Mouse (Mus musculus) limb, embryonic 11.5 days (tissue): ENCODE results near the gene Tyrp1. TPM values are rescaled to one million over a fixed set of nuclear protein-coding genes. Genes with fewer than 3 reads are reported as not detected.

ENCODE experiments used
- ATAC-seq: fragments of 200-750 bp; cut with Nextera tagmentation; 2 replicates; pipeline ENCODE4 v1.8.0; 2017; ENCODE audit warnings: low read depth; ENCODE audit not compliant: insufficient number of reproducible peaks, low FRiP score, low TSS enrichment
- DNase-seq: peaks from one replicate; pipeline ENCODE4 v3.0.0-alpha.2; 2015; ENCODE audit warnings: low spot score
- H3K27ac ChIP-seq: fragments of 300-500 bp; sonication (generic); replicated peaks from 2 replicates; pipeline ENCODE4 v1.5.1; 2014; ENCODE audit warnings: low read depth, mild to moderate bottlenecking, low read length
- H3K27me3 ChIP-seq: fragments of 300-500 bp; sonication (generic); 2 replicates; pipeline ENCODE4 v1.6.1; 2014; ENCODE audit warnings: mild to moderate bottlenecking, low read length, mixed read lengths; ENCODE audit not compliant: control insufficient read depth, insufficient read depth
- H3K36me3 ChIP-seq: fragments of 300-500 bp; sonication (generic); 2 replicates; pipeline ENCODE4 v1.6.1; 2014; ENCODE audit warnings: mild to moderate bottlenecking, low read length, moderate library complexity, mixed read lengths; ENCODE audit not compliant: control insufficient read depth, insufficient read depth
- H3K4me1 ChIP-seq: fragments of 300-500 bp; sonication (generic); 2 replicates; pipeline ENCODE4 v1.6.1; 2014; ENCODE audit warnings: low read length, mixed read lengths; ENCODE audit not compliant: control insufficient read depth, insufficient read depth
- H3K4me2 ChIP-seq: fragments of 300-500 bp; sonication (generic); 2 replicates; pipeline ENCODE4 v1.6.1; 2014; ENCODE audit warnings: low read depth, mild to moderate bottlenecking, moderate library complexity; ENCODE audit not compliant: severe bottlenecking
- H3K4me3 ChIP-seq: fragments of 300-500 bp; sonication (generic); 2 replicates; pipeline ENCODE4 v1.5.1; 2014; ENCODE audit warnings: low read depth, low read length
- H3K9ac ChIP-seq: fragments of 300-500 bp; sonication (generic); 2 replicates; pipeline ENCODE4 v1.6.1; 2014; ENCODE audit warnings: mild to moderate bottlenecking, low read length
- H3K9me3 ChIP-seq: fragments of 300-500 bp; sonication (generic); 2 replicates; pipeline ENCODE4 v1.6.1; 2016; ENCODE audit warnings: low read length; ENCODE audit not compliant: control insufficient read depth
- WGBS: fragments of 180-500 bp; shearing (Covaris S2); extraction: QIAGEN DNeasy Blood & Tissue Kit; methylation state at CpG from one replicate; pipeline ENCODE4 v1.1.7; 2014; 5-methylcytosine and 5-hydroxymethylcytosine counted together
- polyA plus RNA-seq: library from polyadenylated mRNA; unstranded; fragments of >200 nt; fragmentation: Nextera tagmentation; extraction: Ambion mirVana; gene quantifications from 2 replicates; pipeline ENCODE4 v1.2.1, GENCODE M21; 2014

Tyrp1 gene
- 0.07 and 0.11 TPM in 2 replicates for polyA plus RNA-seq

DNA sequence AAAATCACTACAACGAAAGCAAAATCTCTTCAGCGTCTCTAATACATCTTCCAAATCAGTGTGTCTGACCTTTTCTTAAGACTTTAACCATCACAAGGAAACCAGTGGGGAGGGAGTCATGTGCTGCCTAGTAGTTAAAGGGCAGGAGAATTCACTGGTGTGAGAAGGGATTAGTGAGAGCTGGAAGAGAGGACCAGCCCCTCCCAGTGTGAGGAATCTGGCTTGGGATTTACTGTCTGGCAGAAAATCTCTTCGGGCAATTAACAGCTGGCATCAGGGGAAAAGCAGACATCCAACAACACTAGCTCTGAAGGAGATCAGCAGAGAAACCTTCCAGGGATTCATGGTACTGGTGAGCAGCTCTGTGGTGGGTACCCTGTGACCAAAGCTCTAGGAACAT, at the start of gene Tyrp1:
TSS of gene Tyrp1 (plus strand) at position 74 of the 400 bp plus-strand sequence.
- Histone ChIP-seq H3K4me3 (no peak within 1 kb of the TSS), H3K4me1 (no peaks in the 10 kb centered on the region), H3K27ac (no peak within 1 kb of the TSS), H3K4me2 (no peak within 1 kb of the TSS), H3K27me3 (no peaks in the 10 kb centered on the region), H3K36me3 (no peaks in the 10 kb centered on the region), H3K9me3 (no peaks in the 10 kb centered on the region), H3K9ac (no peak within 1 kb of the TSS)
- no peak for DNase-seq
- 57% methylated on average over 3 of the region's 3 CpGs for WGBS
- no peak for ATAC-seq

DNA sequence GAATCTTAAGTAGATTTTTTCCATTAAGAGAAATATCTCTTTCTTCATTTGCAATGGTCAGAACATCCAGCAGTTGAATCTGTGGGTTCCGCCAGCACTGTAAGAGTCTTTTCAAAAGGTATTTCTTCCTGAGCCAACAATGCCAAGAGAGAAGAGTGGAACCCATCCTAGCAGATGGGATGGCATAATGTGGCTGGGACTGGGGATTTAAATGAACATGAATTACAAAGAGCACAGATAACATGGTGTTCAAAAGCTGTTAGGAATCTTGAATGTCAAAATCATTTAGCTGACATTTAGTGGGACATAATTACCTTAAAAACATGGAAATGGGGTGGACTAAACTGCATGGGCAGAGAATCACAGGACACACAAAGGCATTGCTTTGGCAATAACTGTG, 45.6 kb upstream of the Tyrp1 start:
- 84% methylated on average over 1 of the region's 1 CpGs for WGBS
- no peak for ATAC-seq
- no peaks in the 10 kb centered on the region for H3K9me3 ChIP-seq

DNA sequence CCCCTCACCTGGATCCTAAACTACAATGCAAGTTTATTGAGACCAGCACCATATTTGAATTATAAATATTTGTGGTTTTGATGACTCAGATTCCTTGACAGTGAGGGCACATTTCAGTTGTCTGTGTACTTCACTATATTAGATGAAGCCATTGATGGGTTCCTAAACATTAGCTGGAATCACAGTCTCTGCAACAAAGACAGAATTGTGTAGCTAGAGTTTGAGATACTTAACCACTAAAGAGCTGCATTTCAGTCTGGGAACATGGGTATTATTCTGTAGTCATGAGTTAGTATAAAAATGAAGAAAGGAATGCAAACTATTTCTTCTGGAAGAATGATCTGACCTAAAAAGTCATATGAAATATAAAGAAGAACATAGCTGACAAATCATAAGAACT, 14.4 kb upstream of the Tyrp1 start:
- ATAC-seq (no peak), DNase-seq (no peak)
- no peaks in the 10 kb centered on the region for H3K9me3 ChIP-seq
- H3K9ac ChIP-seq, result no peak overlapping the region
- no peaks in the 10 kb centered on the region for H3K4me1 ChIP-seq
- no peaks in the 10 kb centered on the region for H3K36me3 ChIP-seq
- H3K4me3 ChIP-seq, result no peak overlapping the region
- H3K27me3 ChIP-seq, result no peaks in the 10 kb centered on the region
- H3K27ac ChIP-seq, result no peak overlapping the region
- H3K4me2 ChIP-seq, result no peak overlapping the region

More for the DNA sequence above, 45.6 kb upstream of the Tyrp1 start:
- Histone ChIP-seq H3K36me3 (no peaks in the 10 kb centered on the region), H3K4me2 (no peak overlapping the region), H3K27ac (no peak overlapping the region), H3K4me3 (no peak overlapping the region), H3K4me1 (no peaks in the 10 kb centered on the region), H3K27me3 (no peaks in the 10 kb centered on the region), H3K9ac (no peak overlapping the region)
- no peak for DNase-seq

DNA sequence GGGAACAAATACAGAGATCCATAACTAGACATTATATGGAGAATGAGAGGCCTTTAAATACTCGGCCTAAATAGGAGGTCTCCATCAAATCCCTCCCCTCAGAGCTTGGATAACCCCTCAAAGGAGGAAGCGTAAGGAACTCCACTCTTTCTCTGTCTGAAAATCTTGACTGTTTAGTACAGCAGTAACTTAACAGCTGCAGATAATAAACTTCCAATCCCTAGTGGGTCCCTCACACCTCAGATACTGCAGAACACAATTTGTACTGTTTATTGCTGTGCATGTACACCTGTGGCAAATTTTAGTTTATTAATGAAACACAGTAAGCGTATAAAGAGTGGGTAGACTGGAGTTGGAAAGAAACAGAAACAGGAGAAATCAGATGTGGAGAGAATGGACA, 12.0 kb upstream of the Tyrp1 start:
- no peak for ATAC-seq
- Histone ChIP-seq H3K4me1 (no peaks in the 10 kb centered on the region), H3K36me3 (no peaks in the 10 kb centered on the region), H3K9me3 (no peaks in the 10 kb centered on the region), H3K4me3 (no peak overlapping the region), H3K9ac (no peak overlapping the region), H3K27me3 (no peaks in the 10 kb centered on the region), H3K27ac (no peak overlapping the region), H3K4me2 (no peak overlapping the region)
- 78% methylated on average over 3 of the region's 3 CpGs for WGBS
- DNase-seq, result no peak

DNA sequence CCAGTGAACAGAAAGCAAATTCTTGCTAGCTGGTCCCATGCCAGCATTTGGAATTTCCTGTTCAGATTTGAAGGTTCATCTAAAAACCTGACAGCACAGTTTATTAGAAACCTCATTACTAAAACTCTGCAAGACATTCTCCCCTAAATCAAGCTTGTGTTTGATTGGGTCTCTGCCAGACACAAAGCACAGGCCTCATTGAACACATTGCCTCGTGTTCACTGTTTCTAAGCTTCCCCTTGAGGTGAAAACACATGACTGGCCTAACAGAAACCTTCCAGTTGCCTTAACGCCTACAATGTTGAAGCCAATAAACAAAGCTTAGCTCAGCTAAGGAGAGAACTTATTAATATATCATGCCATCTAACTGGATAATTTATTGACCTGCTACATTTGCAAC, 5.7 kb upstream of the Tyrp1 start:
- no peak for ATAC-seq
- 46% methylated on average over 2 of the region's 2 CpGs for WGBS

DNA sequence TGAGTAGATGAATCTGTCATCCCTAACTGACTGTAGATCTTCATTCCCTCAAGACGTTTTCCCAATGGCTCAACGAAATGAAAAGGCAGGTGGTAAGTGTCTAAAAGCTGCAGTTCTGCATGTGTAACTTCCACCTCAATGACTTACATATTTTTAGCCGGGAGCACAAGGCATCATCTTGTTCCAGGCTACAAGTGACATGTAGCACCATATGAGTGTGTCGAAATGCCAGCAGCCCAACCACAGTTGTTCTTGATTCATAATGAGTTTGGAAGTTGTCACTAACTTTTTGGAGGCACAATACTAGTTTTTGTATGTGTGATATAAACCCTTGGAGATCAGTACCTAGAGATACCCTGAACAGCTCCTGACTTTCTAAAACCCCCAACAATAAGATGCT, 5.4 kb downstream of the Tyrp1 start:
- H3K4me3 ChIP-seq, result no peak overlapping the region
- ATAC-seq, result no peak
- no peaks in the 10 kb centered on the region for H3K9me3 ChIP-seq
- H3K4me2 ChIP-seq, result no peak overlapping the region
- DNase-seq, result no peak
- H3K4me1 ChIP-seq, result no peaks in the 10 kb centered on the region
- H3K27ac ChIP-seq, result no peak overlapping the region
- H3K27me3 ChIP-seq, result no peaks in the 10 kb centered on the region
- no peaks in the 10 kb centered on the region for H3K36me3 ChIP-seq
- no peak overlapping the region for H3K9ac ChIP-seq
- WGBS, result 85% methylated on average over 4 of the region's 4 CpGs

More for the DNA sequence above, 5.7 kb upstream of the Tyrp1 start:
- Histone ChIP-seq H3K9ac (no peak overlapping the region), H3K9me3 (no peaks in the 10 kb centered on the region), H3K4me1 (no peaks in the 10 kb centered on the region), H3K4me2 (no peak overlapping the region), H3K36me3 (no peaks in the 10 kb centered on the region), H3K27me3 (no peaks in the 10 kb centered on the region), H3K27ac (no peak overlapping the region), H3K4me3 (no peak overlapping the region)
- no peak for DNase-seq

DNA sequence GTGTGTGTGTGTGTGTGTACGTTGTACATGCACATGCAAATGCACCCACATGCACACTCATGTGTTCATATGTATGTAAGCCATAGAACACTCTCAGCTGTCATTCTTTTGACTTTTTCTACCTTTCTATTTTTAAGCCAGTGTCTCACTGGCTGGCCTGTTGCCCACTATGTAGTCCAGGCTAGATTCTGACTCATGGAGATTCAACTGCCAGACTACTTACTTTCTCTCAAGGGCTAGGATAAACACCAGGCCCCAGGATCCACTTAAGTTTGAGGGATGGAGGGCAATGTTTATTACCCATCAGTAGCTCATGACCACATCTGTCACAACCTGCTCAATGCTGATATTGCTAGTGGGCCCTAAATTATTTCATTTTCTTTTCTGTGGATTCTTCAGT, 8.1 kb downstream of the Tyrp1 start:
- Histone ChIP-seq H3K9ac (no peak overlapping the region), H3K9me3 (no peaks in the 10 kb centered on the region), H3K4me3 (no peak overlapping the region), H3K27ac (no peak overlapping the region), H3K27me3 (no peaks in the 10 kb centered on the region), H3K36me3 (no peaks in the 10 kb centered on the region), H3K4me2 (no peak overlapping the region), H3K4me1 (no peaks in the 10 kb centered on the region)
- DNase-seq (no peak), ATAC-seq (no peak)
- WGBS, result 91% methylated on average over 1 of the region's 1 CpGs

DNA sequence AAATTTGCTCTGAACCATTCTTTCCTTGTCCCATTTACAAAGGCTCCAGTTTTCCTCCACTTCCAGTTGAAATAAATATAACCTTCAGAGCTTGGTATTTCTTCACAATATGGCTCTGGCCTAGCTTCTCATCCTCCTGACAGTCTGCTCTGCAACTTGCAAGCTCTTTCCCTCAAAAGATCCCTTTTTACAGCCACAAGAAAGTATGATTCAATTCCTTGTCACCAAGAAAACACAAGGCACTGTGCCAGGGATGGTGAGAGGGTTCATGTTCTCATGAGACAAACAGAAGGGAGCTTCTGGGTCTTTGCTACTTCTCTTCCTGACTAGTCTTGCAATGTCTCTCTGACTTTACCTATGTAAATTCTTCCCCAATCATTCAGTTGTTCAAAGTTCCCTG, 9.8 kb downstream of the Tyrp1 start:
- H3K4me2 ChIP-seq, result no peak overlapping the region
- no peak for ATAC-seq
- no peaks in the 10 kb centered on the region for H3K4me1 ChIP-seq
- H3K9ac ChIP-seq, result no peak overlapping the region
- H3K9me3 ChIP-seq, result no peaks in the 10 kb centered on the region
- no peaks in the 10 kb centered on the region for H3K36me3 ChIP-seq
- no peak overlapping the region for H3K27ac ChIP-seq
- no peak for DNase-seq
- H3K27me3 ChIP-seq, result no peaks in the 10 kb centered on the region
- no peak overlapping the region for H3K4me3 ChIP-seq

DNA sequence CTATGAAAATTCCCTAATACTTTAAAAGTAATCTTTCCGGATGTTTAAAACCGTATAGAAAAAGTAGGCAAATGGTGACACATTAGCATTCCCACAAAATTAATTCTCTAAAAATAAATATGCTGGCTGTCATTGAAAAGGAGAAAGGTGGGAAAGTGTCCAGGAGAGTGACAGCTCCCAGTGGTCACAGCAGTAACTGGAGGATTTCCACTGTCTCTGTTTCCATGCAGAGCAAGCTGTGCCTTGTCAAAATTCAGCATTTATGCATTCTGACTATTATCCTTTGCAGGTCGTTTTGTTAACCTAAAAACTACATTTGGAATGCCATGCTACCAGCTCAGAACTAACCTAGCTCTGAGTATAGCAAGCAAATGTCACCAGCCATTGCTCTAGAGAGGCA, 12.1 kb downstream of the Tyrp1 start:
- Histone ChIP-seq H3K27me3 (no peaks in the 10 kb centered on the region), H3K36me3 (no peaks in the 10 kb centered on the region), H3K4me3 (no peak overlapping the region), H3K4me1 (no peaks in the 10 kb centered on the region), H3K9me3 (no peaks in the 10 kb centered on the region), H3K27ac (no peak overlapping the region), H3K4me2 (no peak overlapping the region), H3K9ac (no peak overlapping the region)
- 78% methylated on average over 3 of the region's 3 CpGs for WGBS
- ATAC-seq, result no peak
- no peak for DNase-seq
